Mouse (Mus musculus) gastrocnemius, postnatal 14 days (tissue): ENCODE measurements around the gene Mapk11. TPM values are rescaled to one million over a fixed set of nuclear protein-coding genes. Genes with fewer than 3 reads are reported as not detected.

Experiments
- DNase-seq: peaks from one replicate; pipeline ENCODE4 v3.0.0; 2021; ENCODE audit warnings: mixed read lengths
- intact Hi-C: fragments of 180-260 bp; cut with DNase I; formaldehyde crosslinking; loops from one replicate; pipeline ENCODE4 v1.15.1; 2025; ENCODE audit warnings: low total_unique reads
- total RNA-seq, 2 experiments: library from RNA; stranded (reverse); gene quantifications; 2 replicates each; pipeline ENCODE4 v1.2.3; 2021

The Mapk11 gene
- total RNA-seq, 2 experiments from 2014 or later: 1.7 TPM

- intact Hi-C loops: no loop called here
- DNase-seq: no peak
Observed at GRCm38 (mm10) chr15:89175411-89176155, 26.2 kb upstream of the Mapk11 start.

- intact Hi-C loops: no loop called here
- DNase-seq: no peak
Observed at GRCm38 (mm10) chr15:89174889-89175339, 25.5 kb upstream of the Mapk11 start.

GRCm38 (mm10) chr15:89173906-89174214 is 24.4 kb upstream of the Mapk11 start:
- peak; percentile 62 for DNase-seq
- intact Hi-C loops: no loop called here

- DNase-seq: peak; percentile 46
- intact Hi-C loops: no loop called here
Observed at GRCm38 (mm10) chr15:89173024-89173905, 23.8 kb upstream of the Mapk11 start.

GRCm38 (mm10) chr15:89172276-89172935 is 23.0 kb upstream of the Mapk11 start:
- DNase-seq: no peak
- intact Hi-C loops: no loop called here

GRCm38 (mm10) chr15:89171526-89172051 is 22.2 kb upstream of the Mapk11 start:
- DNase-seq: no peak
- intact Hi-C loops: no loop called here

GRCm38 (mm10) chr15:89170102-89170501 is 20.7 kb upstream of the Mapk11 start:
- intact Hi-C loops: no loop called here
- no peak for DNase-seq

- intact Hi-C loops: no loop called here
- DNase-seq: peak; percentile 74
Observed at GRCm38 (mm10) chr15:89169431-89169830, 20.0 kb upstream of the Mapk11 start.

GRCm38 (mm10) chr15:89168922-89169321 is 19.5 kb upstream of the Mapk11 start:
- intact Hi-C loops: no loop called here
- DNase-seq: no peak

- intact Hi-C loops: no loop called here
- DNase-seq: no peak
Observed at GRCm38 (mm10) chr15:89165478-89165877, 16.1 kb upstream of the Mapk11 start.

GRCm38 (mm10) chr15:89161397-89161796 is 12.0 kb upstream of the Mapk11 start:
- intact Hi-C loops: loop anchor here (5.0 kb wide), 1 partner anchor 46 kb away; no protein-coding TSS in a partner anchor
- no peak for DNase-seq

GRCm38 (mm10) chr15:89158516-89158915 is 9.1 kb upstream of the Mapk11 start:
- intact Hi-C loops: no loop called here
- no peak for DNase-seq

GRCm38 (mm10) chr15:89157954-89158353 is 8.5 kb upstream of the Mapk11 start:
- peak; percentile 70 for DNase-seq
- intact Hi-C loops: no loop called here

- DNase-seq: no peak
- intact Hi-C loops: no loop called here
Observed at GRCm38 (mm10) chr15:89152312-89152711, 2.9 kb upstream of the Mapk11 start.

- DNase-seq: no peak
- intact Hi-C loops: no loop called here
Observed at GRCm38 (mm10) chr15:89150041-89150390, 588 bp upstream of the Mapk11 start.

GRCm38 (mm10) chr15:89148496-89149270 is 745 bp downstream of the Mapk11 start:
- intact Hi-C loops: no loop called here
- no peak for DNase-seq

- intact Hi-C loops: no loop called here
- no peak for DNase-seq
Observed at GRCm38 (mm10) chr15:89147895-89148294, 1.5 kb downstream of the Mapk11 start.

GRCm38 (mm10) chr15:89147456-89147855 is 2.0 kb downstream of the Mapk11 start:
- DNase-seq: no peak
- intact Hi-C loops: no loop called here

- no peak for DNase-seq
- intact Hi-C loops: no loop called here
Observed at GRCm38 (mm10) chr15:89147024-89147423, 2.4 kb downstream of the Mapk11 start.
